Mouse (Mus musculus) cerebellum, postnatal 4 days (tissue): ENCODE data around the gene Slc50a1.

Experiments
- DNase-seq, 2 experiments: peaks; one replicate each; pipeline ENCODE4 v3.0.0; 2022; ENCODE audit warnings: low spot score in 2 of 2, mixed read lengths in 1 of 2

Slc50a1 gene

GRCm38 (mm10) chr3:89232614-89233013 is 37.8 kb downstream of the Slc50a1 start:
- no peak for DNase-seq

GRCm38 (mm10) chr3:89231772-89232275 is 38.5 kb downstream of the Slc50a1 start:
- no peak for DNase-seq

- no peak for DNase-seq
Measured at GRCm38 (mm10) chr3:89231345-89231744, 39.0 kb downstream of the Slc50a1 start.

- no peak for DNase-seq
Measured at GRCm38 (mm10) chr3:89230561-89230960, 39.8 kb downstream of the Slc50a1 start.

GRCm38 (mm10) chr3:89229276-89229675 is 41.1 kb downstream of the Slc50a1 start:
- no peak for DNase-seq

- DNase-seq, result no peak
Measured at GRCm38 (mm10) chr3:89228836-89229235, 41.5 kb downstream of the Slc50a1 start, which contains the start of gene Muc1. Muc1 (plus strand) TSS chr3:89229057.

- peak; percentile 77 to 91 for DNase-seq
Measured at GRCm38 (mm10) chr3:89228180-89228549, 42.2 kb downstream of the Slc50a1 start.

- DNase-seq, result peak; percentile 70 to 80
Measured at GRCm38 (mm10) chr3:89227307-89228179, 42.8 kb downstream of the Slc50a1 start.

- no peak for DNase-seq
Measured at GRCm38 (mm10) chr3:89226900-89227299, 43.5 kb downstream of the Slc50a1 start, which contains the start of gene Mtx1. Mtx1 (minus strand) TSS chr3:89227088.

GRCm38 (mm10) chr3:89226361-89226760 is 44.0 kb downstream of the Slc50a1 start:
- no peak for DNase-seq

- no peak for DNase-seq
Measured at GRCm38 (mm10) chr3:89225918-89226317, 44.5 kb downstream of the Slc50a1 start.

GRCm38 (mm10) chr3:89225321-89225815 is 45.0 kb downstream of the Slc50a1 start:
- DNase-seq, result no peak

GRCm38 (mm10) chr3:89224796-89225195 is 45.6 kb downstream of the Slc50a1 start:
- no peak for DNase-seq

- DNase-seq, result no peak
Measured at GRCm38 (mm10) chr3:89221167-89221566, 49.2 kb downstream of the Slc50a1 start.

GRCm38 (mm10) chr3:89219546-89219945 is 50.8 kb downstream of the Slc50a1 start:
- DNase-seq, result no peak

- no peak for DNase-seq
Measured at GRCm38 (mm10) chr3:89218271-89218670, 52.1 kb downstream of the Slc50a1 start.
